Mouse (Mus musculus): ENCODE results near the gene Lrrc72.
"Not testable (repeated sequence)": the region's sequence is repeated elsewhere in the genome, so short reads cannot be mapped to it uniquely, and the experiment has no call there.

DNA sequence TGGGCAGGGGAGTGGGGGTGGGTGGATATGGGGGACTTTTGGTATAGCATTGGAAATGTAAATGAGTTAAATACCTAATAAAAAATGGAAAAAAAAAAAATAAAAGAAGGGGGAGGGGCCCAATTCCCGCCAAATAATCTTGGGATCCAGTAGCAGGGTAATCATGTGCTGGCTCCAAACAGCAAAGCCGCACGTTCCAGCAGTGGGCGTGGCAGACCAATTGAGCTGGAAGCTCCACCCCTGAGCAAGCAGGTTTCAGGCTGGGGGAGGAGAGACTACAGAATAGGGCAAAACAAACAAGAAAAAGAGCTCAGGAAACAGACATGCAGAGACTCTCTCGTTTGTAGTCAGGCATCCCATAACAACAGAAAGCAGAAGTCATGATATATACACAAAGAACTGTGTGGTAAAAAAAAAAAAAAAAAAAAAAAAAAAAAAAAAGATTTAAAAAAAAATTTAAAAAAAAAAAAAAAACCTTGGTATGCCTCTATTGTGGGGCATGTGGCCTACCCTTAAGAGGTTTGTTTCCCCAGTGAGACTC lies 47.5 kb downstream of the Lrrc72 start:
- TF ChIP-seq GATA1, TAL1 (IDR thresholded peaks at IDR 0.05; ENCODE audit: low read length): not testable (repeated sequence)
